Mouse (Mus musculus): Measurements from ENCODE around the gene Dgki. TPM values are rescaled to one million over a fixed set of nuclear protein-coding genes. Genes with fewer than 3 reads are reported as not detected.

Dgki gene
- total and polyA plus RNA-seq, 3 experiments = not detected

- H3K79me2 ChIP-seq (ENCODE audit: control insufficient read depth, insufficient read depth, low read length, poor library complexity) = no peaks in the 10 kb centered on the region
- no peaks in the 10 kb centered on the region for H3K4me1 ChIP-seq (ENCODE audit: control insufficient read depth in 1 of 2, insufficient read depth in 2 of 2, low read length in 2 of 2)
- no peak overlapping the region for H3K9ac ChIP-seq (ENCODE audit: control insufficient read depth, low read depth, low read length, poor library complexity, severe bottlenecking)
- DNase-seq (ENCODE audit: low read depth, low spot score) = no peak
- no peak overlapping the region for H3K27ac ChIP-seq (ENCODE audit: control insufficient read depth, low read depth, low read length)
- no peaks in the 10 kb centered on the region for H3K27me3 ChIP-seq (ENCODE audit: control insufficient read depth in 1 of 2, insufficient read depth in 2 of 2, low read length in 2 of 2)
- no peaks in the 10 kb centered on the region for H3K9me3 ChIP-seq (replicated peaks; ENCODE audit: insufficient read depth, low read length)
- H3K36me3 ChIP-seq (ENCODE audit: control insufficient read depth in 1 of 2, insufficient read depth in 2 of 2, low read length in 2 of 2) = no peaks in the 10 kb centered on the region
- TF ChIP-seq CHD2 (IDR thresholded peaks at IDR 0.05; ENCODE audit: low read length) (no peak), NELFE (IDR thresholded peaks at IDR 0.05; ENCODE audit: low read depth, low read length) (no peak), USF1 (IDR thresholded peaks at IDR 0.05; ENCODE audit: low read depth, low read length) (no peak), SIN3A (IDR thresholded peaks at IDR 0.05; ENCODE audit: low read length) (no peak), MEF2A (IDR thresholded peaks at IDR 0.05; ENCODE audit: extremely low read depth, insufficient replicate concordance, low read depth, low read length, poor library complexity, severe bottlenecking) (no peak), POLR2AphosphoS2 (IDR thresholded peaks at IDR 0.05; ENCODE audit: low read length) (no peak), SMC3 (IDR thresholded peaks at IDR 0.05; ENCODE audit: low read depth, low read length) (no peak), GABPA (IDR thresholded peaks at IDR 0.05; ENCODE audit: low read depth, low read length) (no peak), RCOR1 (IDR thresholded peaks at IDR 0.05; ENCODE audit: low read depth, low read length) (no peak), MAZ (IDR thresholded peaks at IDR 0.05; ENCODE audit: low read depth, low read length) (no peak), CTCF (IDR thresholded peaks at IDR 0.05 in 2 of 3, conservative IDR thresholded peaks at IDR 0.05 in 1 of 3; ENCODE audit: control insufficient read depth in 1 of 3, insufficient read depth in 1 of 3, low read depth in 2 of 3, low read length in 3 of 3, poor library complexity in 1 of 3, severe bottlenecking in 1 of 3) (no peak), ZMIZ1 (IDR thresholded peaks at IDR 0.05; ENCODE audit: low read depth, low read length) (no peak), MAX (IDR thresholded peaks at IDR 0.05; ENCODE audit: low read length) (no peak), MYC (IDR thresholded peaks at IDR 0.05; ENCODE audit: low read depth, low read length) (no peak), TCF12 (IDR thresholded peaks at IDR 0.05; ENCODE audit: low read depth, low read length) (no peak), POLR2A (IDR thresholded peaks at IDR 0.05; ENCODE audit: control insufficient read depth in 1 of 2, insufficient read depth in 1 of 2, low read depth in 1 of 2, low read length in 2 of 2, poor library complexity in 1 of 2) (no peak), ZKSCAN1 (IDR thresholded peaks at IDR 0.05; ENCODE audit: low read depth, low read length) (no peak), ELF1 (IDR thresholded peaks at IDR 0.05; ENCODE audit: low read depth, low read length) (no peak), POLR2AphosphoS5 (IDR thresholded peaks at IDR 0.05; ENCODE audit: borderline replicate concordance, low read depth, low read length) (no peak)
- no peak overlapping the region for H3K4me3 ChIP-seq (ENCODE audit: control insufficient read depth in 1 of 2, insufficient read depth in 1 of 2, low read depth in 2 of 2, low read length in 2 of 2)
Observed at GRCm38 (mm10) chr6:37089148-37090111, 210.6 kb downstream of the Dgki start.

DNA sequence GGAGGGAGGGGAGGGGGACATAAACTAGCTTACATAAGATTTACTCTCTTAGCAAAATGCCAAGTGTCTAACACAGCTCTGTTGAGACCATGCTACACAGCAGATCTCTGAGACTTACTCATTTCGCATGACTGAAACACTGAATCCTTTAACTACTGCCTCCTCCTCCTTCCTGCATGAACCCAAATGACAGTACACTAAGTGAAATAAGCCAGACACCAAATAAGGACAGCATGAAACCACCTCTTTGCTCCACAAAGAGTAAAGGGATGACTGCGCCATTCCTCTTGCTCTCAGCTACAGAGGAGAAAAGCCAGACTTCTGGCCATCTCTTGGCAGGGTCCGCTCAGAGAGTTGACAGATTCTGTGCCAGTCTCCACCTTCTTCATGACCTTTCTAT lies 217.0 kb downstream of the Dgki start:
- Histone ChIP-seq H3K4me1 (ENCODE audit: control insufficient read depth in 1 of 2, insufficient read depth in 2 of 2, low read length in 2 of 2) (no peaks in the 10 kb centered on the region), H3K27ac (ENCODE audit: control insufficient read depth, low read depth, low read length) (no peak overlapping the region), H3K36me3 (ENCODE audit: control insufficient read depth in 1 of 2, insufficient read depth in 2 of 2, low read length in 2 of 2) (no peaks in the 10 kb centered on the region), H3K27me3 (ENCODE audit: control insufficient read depth in 1 of 2, insufficient read depth in 2 of 2, low read length in 2 of 2) (no peaks in the 10 kb centered on the region), H3K79me2 (ENCODE audit: control insufficient read depth, insufficient read depth, low read length, poor library complexity) (no peaks in the 10 kb centered on the region), H3K4me3 (ENCODE audit: control insufficient read depth in 1 of 2, insufficient read depth in 1 of 2, low read depth in 2 of 2, low read length in 2 of 2) (no peak overlapping the region), H3K9me3 (replicated peaks; ENCODE audit: insufficient read depth, low read length) (no peaks in the 10 kb centered on the region), H3K9ac (ENCODE audit: control insufficient read depth, low read depth, low read length, poor library complexity, severe bottlenecking) (no peak overlapping the region)
- TF ChIP-seq ETS1 (IDR thresholded peaks at IDR 0.05; ENCODE audit: low read depth, low read length) (no peak), KAT2A (conservative IDR thresholded peaks at IDR 0.05; ENCODE audit: low read depth, low read length) (no peak), UBTF (IDR thresholded peaks at IDR 0.05; ENCODE audit: borderline replicate concordance, insufficient read depth, low read depth, low read length) (no peak), TBP (IDR thresholded peaks at IDR 0.05; ENCODE audit: low read depth, low read length) (no peak), SMC3 (IDR thresholded peaks at IDR 0.05; ENCODE audit: low read depth, low read length) (no peak), ZKSCAN1 (IDR thresholded peaks at IDR 0.05; ENCODE audit: low read depth, low read length) (no peak), USF1 (IDR thresholded peaks at IDR 0.05; ENCODE audit: low read depth, low read length) (no peak), MXI1 (IDR thresholded peaks at IDR 0.05; ENCODE audit: low read depth, low read length) (no peak), GATA1 (IDR thresholded peaks at IDR 0.05; ENCODE audit: low read depth, low read length) (no peak), POLR2AphosphoS2 (IDR thresholded peaks at IDR 0.05; ENCODE audit: low read length) (no peak), TAL1 (IDR thresholded peaks at IDR 0.05; ENCODE audit: low read length) (no peak), MAX (IDR thresholded peaks at IDR 0.05; ENCODE audit: low read length) (no peak), RAD21 (IDR thresholded peaks at IDR 0.05; ENCODE audit: low read depth, low read length) (no peak), E2F4 (IDR thresholded peaks at IDR 0.05; ENCODE audit: borderline replicate concordance, low read depth, low read length) (no peak), JUND (IDR thresholded peaks at IDR 0.05; ENCODE audit: low read depth, low read length) (no peak)
- no peak for DNase-seq (ENCODE audit: low read depth, low spot score)
